Mouse (Mus musculus) spleen, adult 2 months (tissue): ENCODE results near the gene Zbtb20.

Experiments
- CTCF ChIP-seq: fragments of 200-500 bp; IDR thresholded peaks from 2 replicates; pipeline ENCODE4 v1.5.1; 2011; ENCODE audit warnings: mild to moderate bottlenecking, inconsistent platforms; ENCODE audit not compliant: insufficient read depth, insufficient read length, insufficient replicate concordance; ENCODE audit errors: extremely low read depth
- POLR2A ChIP-seq: fragments of 200-500 bp; IDR thresholded peaks from 2 replicates; pipeline ENCODE4 v1.6.1; 2011; ENCODE audit warnings: low read depth, low read length, inconsistent platforms

DNA sequence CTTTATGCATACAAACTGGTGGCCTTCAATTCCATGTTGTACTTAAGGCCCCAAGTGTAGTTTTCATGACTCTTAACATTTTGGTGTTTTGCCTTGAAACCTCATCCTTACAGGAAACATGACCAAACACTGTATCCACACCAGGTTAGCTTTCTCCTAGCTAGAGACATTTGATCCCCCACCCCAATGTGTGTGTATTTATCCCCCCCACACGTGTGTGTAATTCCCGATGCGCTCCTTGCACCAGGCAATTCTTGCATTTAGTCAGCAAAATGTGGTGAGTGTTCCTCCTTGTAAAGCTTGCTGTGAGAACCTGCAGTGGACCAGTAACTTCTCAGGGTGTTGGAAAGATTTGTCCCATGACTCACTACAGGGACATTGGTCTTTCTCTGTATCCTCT is 455.8 kb downstream of the Zbtb20 start:
- TF ChIP-seq POLR2A (no peak), CTCF (no peak)
